Mouse (Mus musculus) frontal cortex, postnatal 25 days (tissue): Measurements from ENCODE around the gene Thbs1.
A peak's percentile ranks its signal among the peaks of the same experiment; 100 is the strongest.

Experiments used
- DNase-seq, 2 experiments: peaks; one replicate each; pipeline ENCODE4 v3.0.0; 2022; ENCODE audit warnings: low spot score in 2 of 2

The Thbs1 gene

GRCm38 (mm10) chr2:118111488-118112131, at the start of gene Thbs1:
Gene Thbs1, plus strand, starts transcription at chr2:118111876.
- DNase-seq: peak; percentile 27 to 38

GRCm38 (mm10) chr2:118064121-118064764, 47.4 kb upstream of the Thbs1 start:
- no peak for DNase-seq

GRCm38 (mm10) chr2:118066065-118066770, 45.5 kb upstream of the Thbs1 start:
- DNase-seq: no peak

- DNase-seq: no peak
These were observed 41.7 kb upstream of the Thbs1 start for GRCm38 (mm10) chr2:118069975-118070374.

GRCm38 (mm10) chr2:118072811-118073372, 38.8 kb upstream of the Thbs1 start:
- no peak for DNase-seq

GRCm38 (mm10) chr2:118074030-118074429, 37.6 kb upstream of the Thbs1 start:
- DNase-seq: no peak

GRCm38 (mm10) chr2:118075165-118075564, 36.5 kb upstream of the Thbs1 start:
- DNase-seq: no peak

- no peak for DNase-seq
These were observed 32.5 kb upstream of the Thbs1 start for GRCm38 (mm10) chr2:118079131-118079530.

GRCm38 (mm10) chr2:118081581-118081980, 30.1 kb upstream of the Thbs1 start:
- DNase-seq: no peak

GRCm38 (mm10) chr2:118083652-118084051, 28.0 kb upstream of the Thbs1 start:
- no peak for DNase-seq

- DNase-seq: no peak
These were observed 27.0 kb upstream of the Thbs1 start for GRCm38 (mm10) chr2:118084693-118085092.

- DNase-seq: no peak
These were observed 26.0 kb upstream of the Thbs1 start for GRCm38 (mm10) chr2:118085647-118086046.

- no peak for DNase-seq
These were observed 24.5 kb upstream of the Thbs1 start for GRCm38 (mm10) chr2:118087044-118087726.

- no peak for DNase-seq
These were observed 20.4 kb upstream of the Thbs1 start for GRCm38 (mm10) chr2:118091226-118091625.

GRCm38 (mm10) chr2:118099104-118099503, 12.6 kb upstream of the Thbs1 start:
- no peak for DNase-seq

- DNase-seq: no peak
These were observed 9.5 kb upstream of the Thbs1 start for GRCm38 (mm10) chr2:118102169-118102568.

- no peak for DNase-seq
These were observed 1.3 kb upstream of the Thbs1 start for GRCm38 (mm10) chr2:118110225-118110915.

- peak; percentile 87 to 88 for DNase-seq
These were observed 574 bp upstream of the Thbs1 start for GRCm38 (mm10) chr2:118111116-118111487.

- no peak for DNase-seq
These were observed 762 bp downstream of the Thbs1 start for GRCm38 (mm10) chr2:118112438-118112837.

GRCm38 (mm10) chr2:118112846-118113479, 1.3 kb downstream of the Thbs1 start:
- DNase-seq: no peak
